Mouse (Mus musculus) midbrain, embryonic 15.5 days (tissue): Measurements from ENCODE around the gene Hap1. TPM values are rescaled to one million over a fixed set of nuclear protein-coding genes. Genes with fewer than 3 reads are reported as not detected.
"Not testable (repeated sequence)": the region's sequence is repeated elsewhere in the genome, so short reads cannot be mapped to it uniquely, and the experiment has no call there.

Source experiments
- ATAC-seq: fragments of 200-750 bp; cut with Nextera tagmentation; replicated peaks from 2 replicates; pipeline ENCODE4 v1.8.0; 2017; ENCODE audit warnings: moderate TSS enrichment
- H3K27ac ChIP-seq: fragments of 300-500 bp; sonication (generic); 2 replicates; pipeline ENCODE4 v1.5.1; 2015; ENCODE audit warnings: mild to moderate bottlenecking, inconsistent platforms
- H3K27me3 ChIP-seq: fragments of 300-500 bp; sonication (generic); replicated peaks from 2 replicates; pipeline ENCODE4 v1.6.1; 2015; ENCODE audit warnings: inconsistent platforms
- H3K36me3 ChIP-seq: fragments of 300-500 bp; sonication (generic); replicated peaks from 2 replicates; pipeline ENCODE4 v1.6.1; 2015; ENCODE audit warnings: inconsistent platforms
- H3K4me1 ChIP-seq: fragments of 300-500 bp; sonication (generic); 2 replicates; pipeline ENCODE4 v1.6.1; 2015; ENCODE audit warnings: inconsistent platforms
- H3K4me2 ChIP-seq: fragments of 300-500 bp; sonication (generic); 2 replicates; pipeline ENCODE4 v1.6.1; 2015; ENCODE audit warnings: inconsistent platforms, mild to moderate bottlenecking, moderate library complexity
- H3K4me3 ChIP-seq: fragments of 300-500 bp; sonication (generic); 2 replicates; pipeline ENCODE4 v1.5.1; 2015; ENCODE audit warnings: mild to moderate bottlenecking, inconsistent platforms
- H3K9ac ChIP-seq: fragments of 300-500 bp; sonication (generic); 2 replicates; pipeline ENCODE4 v1.6.1; 2015; ENCODE audit warnings: mild to moderate bottlenecking, inconsistent platforms
- H3K9me3 ChIP-seq: fragments of 300-500 bp; sonication (generic); 2 replicates; pipeline ENCODE4 v1.6.1; 2016; ENCODE audit warnings: inconsistent platforms
- WGBS: fragments of 180-500 bp; shearing (Covaris S2); methylation state at CpG from one replicate; pipeline ENCODE4 v1.1.7; 2015; ENCODE audit warnings: mixed read lengths; 5-methylcytosine and 5-hydroxymethylcytosine counted together
- polyA plus RNA-seq: library from polyadenylated mRNA; unstranded; fragments of >200 nt; fragmentation: Nextera tagmentation; extraction: Ambion mirVana; gene quantifications from 2 replicates; pipeline ENCODE4 v1.2.1, GENCODE M21; 2015

The Hap1 gene
- polyA plus RNA-seq, 1 experiment from 2014 or later: 315 TPM

DNA sequence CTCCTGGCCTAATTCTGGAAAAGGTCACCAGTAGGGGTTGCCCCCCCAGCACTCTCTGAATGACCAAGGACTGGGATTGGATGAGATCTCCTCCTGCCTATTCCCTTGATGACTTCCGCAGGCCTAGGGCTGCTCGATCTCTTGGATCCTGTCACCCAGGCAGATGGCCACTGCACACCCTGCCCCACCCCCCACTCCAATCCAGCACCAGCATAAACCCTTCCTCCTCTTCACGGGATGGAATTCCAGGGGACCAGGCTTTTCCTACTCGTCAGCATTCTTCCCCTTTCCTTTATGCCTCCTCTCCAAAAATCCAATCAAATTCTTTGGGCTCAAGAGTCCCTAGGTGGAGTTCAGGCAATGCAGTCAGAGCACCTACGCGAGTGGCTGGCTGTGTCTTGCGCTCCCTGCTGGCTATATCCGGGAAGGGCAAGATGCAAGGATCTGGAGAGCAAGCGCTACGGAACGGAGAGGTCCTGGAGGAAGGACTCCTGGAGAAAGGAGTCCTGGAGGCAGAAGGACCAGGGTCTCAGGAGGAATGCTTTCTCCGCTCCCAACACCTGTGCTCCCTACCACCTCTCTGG is 7.1 kb upstream of the Hap1 start:
- Histone ChIP-seq H3K36me3 (no peaks in the 10 kb centered on the region), H3K4me2 (no peak overlapping the region), H3K9ac (no peak overlapping the region), H3K27me3 (no peaks in the 10 kb centered on the region), H3K4me1 (peaks cover 9% of the 10 kb centered on the region), H3K9me3 (no peaks in the 10 kb centered on the region), H3K27ac (0 out of 2 replicates have a peak overlapping the region, but pooled peaks have one; percentile 45), H3K4me3 (no peak overlapping the region)
- 18% methylated on average over 12 of the region's 12 CpGs for WGBS
- 0 out of 2 replicates have a peak, but pooled peaks have one; percentile 51 for ATAC-seq

DNA sequence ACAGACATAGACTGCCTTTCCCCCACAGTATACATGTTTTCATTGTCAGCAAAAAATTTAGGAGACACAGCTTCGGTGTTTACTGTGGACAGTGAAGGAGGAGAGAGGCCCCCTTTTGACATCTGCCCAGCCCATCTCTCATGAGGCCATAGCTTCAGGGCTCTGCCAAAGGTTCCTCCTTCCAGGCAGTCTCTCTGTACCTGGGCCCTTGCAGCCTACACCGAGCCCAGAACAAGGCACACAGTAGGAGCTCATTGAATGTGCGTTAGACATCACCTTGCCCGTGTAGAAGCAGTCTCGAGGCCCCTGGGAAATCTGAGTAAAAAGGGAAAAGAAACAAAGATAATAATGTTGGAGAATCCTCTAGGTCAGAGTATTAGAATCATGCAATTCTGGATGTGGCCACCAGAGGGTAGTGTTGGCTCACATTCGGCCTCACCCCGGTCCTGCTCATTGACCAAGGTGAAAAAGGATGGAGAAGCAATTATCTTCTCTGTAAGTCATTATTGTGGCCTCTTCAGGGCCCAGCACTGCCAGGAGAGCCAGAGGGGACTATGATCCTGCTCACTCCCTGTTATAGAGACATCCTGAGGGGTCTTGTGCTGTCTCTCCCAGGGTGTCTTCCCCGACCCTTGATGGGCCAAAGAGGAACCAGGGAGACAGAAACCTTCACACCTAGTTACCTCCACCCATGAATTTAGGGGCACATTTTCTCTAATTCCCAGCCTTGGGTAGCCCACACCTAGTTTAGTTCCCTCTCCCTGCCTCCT is 6.5 kb upstream of the Hap1 start:
- Histone ChIP-seq H3K4me1 (peaks cover 9% of the 10 kb centered on the region), H3K4me3 (no peak overlapping the region), H3K27me3 (no peaks in the 10 kb centered on the region), H3K27ac (0 out of 2 replicates have a peak overlapping the region, but pooled peaks have one; percentile 45), H3K36me3 (no peaks in the 10 kb centered on the region), H3K4me2 (no peak overlapping the region), H3K9ac (no peak overlapping the region), H3K9me3 (no peaks in the 10 kb centered on the region)
- ATAC-seq: peak; percentile 72
- 15% methylated on average over 8 of the region's 8 CpGs for WGBS

DNA sequence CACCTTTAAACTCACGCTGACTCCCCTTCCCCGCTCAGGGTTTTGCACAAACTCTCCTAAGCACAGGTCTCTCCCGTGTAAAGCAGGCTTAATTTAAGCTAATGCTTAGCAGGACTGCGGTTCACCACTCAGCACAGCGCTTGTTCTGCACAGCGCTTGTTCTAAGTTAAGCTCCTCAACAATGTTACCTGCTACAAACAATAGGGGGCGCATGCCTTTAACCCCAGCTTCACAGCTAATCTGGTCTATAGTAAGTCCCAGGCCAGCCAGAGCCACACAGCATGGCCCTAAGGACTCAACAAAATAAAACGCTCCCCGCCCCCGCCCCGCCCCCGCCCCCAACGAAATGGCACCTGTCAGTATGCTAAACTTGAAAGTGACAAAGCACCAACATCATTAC is 5.1 kb upstream of the Hap1 start:
- H3K27ac ChIP-seq, H3K4me1 ChIP-seq, ATAC-seq, H3K27me3 ChIP-seq, H3K4me3 ChIP-seq, H3K36me3 ChIP-seq, H3K4me2 ChIP-seq, H3K9me3 ChIP-seq, H3K9ac ChIP-seq: not testable (repeated sequence)
- no CpG with 5 or more reads among the region's 13 CpGs for WGBS

DNA sequence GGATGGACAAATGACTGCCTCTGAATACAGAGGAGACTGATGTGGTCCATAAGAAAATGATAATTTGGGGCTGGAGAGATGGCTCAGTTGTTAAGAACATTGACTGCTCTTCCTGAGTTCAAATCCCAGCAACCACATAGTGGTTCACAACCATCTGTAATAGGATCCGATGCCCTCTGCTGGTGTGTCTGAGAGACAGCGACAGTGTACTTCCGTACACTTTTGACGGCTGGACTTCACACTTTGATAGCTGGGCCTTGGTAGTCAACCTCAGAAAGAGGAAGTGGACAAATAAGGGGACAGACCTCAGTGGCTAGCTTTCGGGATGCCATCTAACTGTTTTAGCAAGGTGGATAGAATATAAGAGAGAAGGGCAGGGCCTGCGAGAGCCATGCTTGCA is 4.2 kb upstream of the Hap1 start:
- Histone ChIP-seq H3K9ac (no peak overlapping the region), H3K4me1 (peaks cover 10% of the 10 kb centered on the region), H3K9me3 (no peaks in the 10 kb centered on the region), H3K27ac (no peak overlapping the region), H3K27me3 (no peaks in the 10 kb centered on the region), H3K4me2 (no peak overlapping the region), H3K36me3 (no peaks in the 10 kb centered on the region), H3K4me3 (no peak overlapping the region)
- no peak for ATAC-seq
- WGBS: 84% methylated on average over 6 of the region's 6 CpGs

DNA sequence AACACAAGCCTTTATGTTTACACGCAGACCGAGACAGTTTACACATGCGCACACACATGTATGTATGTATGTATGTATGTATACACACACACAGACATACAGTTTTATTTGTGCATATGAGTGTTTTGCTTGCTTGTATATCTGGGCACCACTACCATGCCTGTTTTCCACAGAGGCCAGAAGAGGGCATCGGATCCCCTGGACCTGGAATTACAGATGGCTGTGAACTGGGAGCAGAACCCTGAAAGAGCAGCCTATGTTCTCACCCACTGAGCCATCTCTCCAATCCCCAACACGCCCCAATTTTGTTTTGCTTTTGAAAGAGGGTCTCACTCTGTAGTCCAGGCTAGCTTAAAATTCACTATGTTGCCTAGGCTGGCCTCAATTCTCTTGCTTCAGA is 1.5 kb upstream of the Hap1 start:
- Histone ChIP-seq H3K9me3 (no peaks in the 10 kb centered on the region), H3K36me3 (no peaks in the 10 kb centered on the region), H3K9ac (no peak overlapping the region), H3K27ac (no peak overlapping the region), H3K4me3 (no peak overlapping the region), H3K27me3 (no peaks in the 10 kb centered on the region), H3K4me2 (no peak overlapping the region), H3K4me1 (peaks cover 17% of the 10 kb centered on the region)
- ATAC-seq: no peak
- 61% methylated on average over 5 of the region's 5 CpGs for WGBS

DNA sequence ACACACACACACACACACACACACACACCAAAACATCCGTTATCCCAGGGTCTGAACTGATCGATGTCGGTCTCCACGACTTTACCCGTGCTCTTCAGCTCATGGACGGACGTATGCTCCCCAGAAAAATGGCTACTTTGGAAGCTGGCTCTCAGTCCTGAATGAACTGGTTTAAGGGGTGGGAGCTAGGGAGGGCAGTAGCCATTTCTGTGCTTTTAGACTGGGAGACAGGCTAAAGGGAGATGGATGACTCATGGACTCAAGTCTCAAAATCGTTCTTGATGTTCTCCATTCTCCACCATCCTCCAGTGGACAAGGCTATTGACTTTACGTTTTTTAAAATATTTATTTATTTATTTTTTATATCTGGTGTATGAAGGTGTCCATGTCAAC is 887 bp upstream of the Hap1 start:
- Histone ChIP-seq H3K4me2 (peak overlapping the region; percentile 90), H3K9me3 (no peaks in the 10 kb centered on the region), H3K27me3 (no peaks in the 10 kb centered on the region), H3K27ac (peak overlapping the region; percentile 78), H3K36me3 (no peaks in the 10 kb centered on the region), H3K4me1 (peaks cover 22% of the 10 kb centered on the region), H3K4me3 (peak overlapping the region; percentile 78), H3K9ac (peak overlapping the region; percentile 77; the same call in 1 of the 2 replicates)
- WGBS: 14% methylated on average over 9 of the region's 9 CpGs
- ATAC-seq: no peak

DNA sequence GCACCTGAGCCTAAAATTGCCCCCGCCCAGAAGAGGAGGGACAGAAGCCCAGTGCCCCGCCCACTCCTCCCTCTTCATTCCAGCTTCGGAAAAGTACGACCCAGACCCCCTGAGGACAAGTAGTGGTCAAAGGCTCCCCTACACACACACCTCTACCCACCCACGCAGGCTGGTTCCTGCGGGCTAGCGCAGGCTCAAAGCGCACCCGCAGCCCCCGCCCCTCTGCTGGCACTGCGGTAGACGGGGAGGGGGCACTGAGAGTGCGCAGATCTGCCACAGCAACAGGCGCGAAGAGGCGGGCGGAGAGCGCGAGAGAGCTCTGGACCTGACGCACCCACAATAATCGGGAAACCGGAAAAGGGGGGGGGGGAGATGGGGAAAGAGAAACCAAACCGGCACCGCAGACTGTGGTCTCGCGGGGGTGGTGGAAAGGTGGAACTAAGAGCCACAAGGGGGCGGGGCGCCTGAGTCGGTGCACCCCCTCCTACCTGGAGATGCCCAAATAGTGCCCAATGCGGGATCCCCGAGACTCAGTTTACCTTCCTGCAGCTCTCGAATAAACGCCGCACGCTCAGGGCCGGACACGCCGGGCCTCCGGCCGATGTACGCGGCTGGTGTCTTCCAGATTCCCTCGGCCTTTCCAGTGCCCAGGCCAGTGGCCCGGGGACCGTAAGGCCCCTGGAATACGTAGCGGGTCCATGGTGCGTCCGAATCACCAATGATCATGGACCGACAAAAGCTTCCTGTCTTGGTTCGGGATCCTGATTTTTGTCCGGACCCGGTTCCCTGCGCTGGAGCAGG is 577 bp downstream of the Hap1 start:
- peak overlapping the region; percentile 78 for H3K4me3 ChIP-seq
- peak overlapping the region; percentile 90 for H3K4me2 ChIP-seq
- H3K9me3 ChIP-seq: no peaks in the 10 kb centered on the region
- WGBS: under 1% methylated on average over 54 of the region's 54 CpGs
- no peaks in the 10 kb centered on the region for H3K27me3 ChIP-seq
- peaks cover 28% of the 10 kb centered on the region for H3K4me1 ChIP-seq
- peak overlapping the region; percentile 77 for H3K9ac ChIP-seq
- peak overlapping the region; percentile 78 for H3K27ac ChIP-seq
- H3K36me3 ChIP-seq: no peaks in the 10 kb centered on the region
- ATAC-seq: peak; percentile 56

DNA sequence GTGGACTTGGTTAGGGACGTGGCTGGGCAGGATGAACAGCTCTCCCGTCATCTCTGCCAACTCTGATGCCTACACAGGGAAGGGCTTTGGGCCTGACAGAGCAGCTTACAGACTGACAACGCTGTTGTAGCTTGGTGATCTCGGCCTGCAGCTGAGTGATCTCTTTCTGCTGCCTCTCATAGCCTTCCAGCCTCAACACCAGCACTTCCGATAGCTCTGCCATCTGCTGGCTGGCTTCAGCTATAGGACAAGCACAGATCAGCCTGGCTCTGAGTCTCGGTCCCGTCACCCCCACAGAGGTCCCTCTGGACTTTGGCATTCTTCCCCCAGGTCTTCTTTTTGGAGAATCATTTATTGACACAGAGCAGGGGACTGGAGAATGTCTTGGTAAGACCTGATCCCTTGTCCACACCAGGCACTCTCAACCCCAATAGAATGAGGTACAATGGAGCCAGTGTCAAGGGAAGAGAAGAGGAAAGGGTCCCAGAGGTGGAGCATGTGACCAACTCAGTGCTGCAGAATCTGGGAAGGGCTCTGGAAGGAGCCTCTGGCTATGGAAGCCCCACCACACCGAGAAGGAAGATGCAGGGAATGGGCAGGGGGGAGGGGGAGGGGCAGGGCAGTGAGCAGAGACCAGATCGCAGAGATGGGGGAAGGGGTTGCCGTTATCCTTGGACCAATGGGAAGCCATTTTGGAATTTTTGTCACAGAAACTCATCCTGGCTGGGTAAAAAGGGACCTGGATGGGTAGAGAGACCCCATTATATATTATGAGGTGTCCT is 3.7 kb downstream of the Hap1 start:
- Histone ChIP-seq H3K27me3 (no peaks in the 10 kb centered on the region), H3K4me3 (no peak overlapping the region), H3K27ac (no peak overlapping the region; the same call in 1 of the 2 replicates), H3K4me1 (peaks cover 28% of the 10 kb centered on the region), H3K9me3 (no peaks in the 10 kb centered on the region), H3K9ac (no peak overlapping the region; the same call in 1 of the 2 replicates), H3K4me2 (0 out of 2 replicates have a peak overlapping the region, but pooled peaks have one; percentile 3), H3K36me3 (no peaks in the 10 kb centered on the region)
- no peak for ATAC-seq
- 32% methylated on average over 10 of the region's 10 CpGs for WGBS

DNA sequence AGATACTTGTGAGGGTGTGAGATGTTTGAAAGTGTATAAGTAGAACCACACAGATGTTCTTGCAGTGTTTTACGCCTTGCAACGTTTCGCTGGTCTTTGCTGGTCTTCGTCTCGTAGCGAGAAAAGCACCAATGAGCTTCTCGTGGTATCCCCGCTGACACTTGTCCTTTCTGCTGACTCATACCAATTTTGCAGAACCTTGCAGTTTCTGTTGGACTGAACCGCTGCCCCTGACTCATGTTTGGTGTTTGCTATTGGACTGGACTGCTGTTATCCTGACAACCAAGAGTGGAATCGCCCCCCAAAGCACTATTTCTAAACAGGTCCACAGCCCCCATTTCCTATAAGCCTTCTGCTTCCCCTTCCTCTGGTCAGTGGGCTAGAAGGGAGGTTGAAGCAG is 11.7 kb downstream of the Hap1 start:
- no peak for ATAC-seq
- no peaks in the 10 kb centered on the region for H3K27me3 ChIP-seq

DNA sequence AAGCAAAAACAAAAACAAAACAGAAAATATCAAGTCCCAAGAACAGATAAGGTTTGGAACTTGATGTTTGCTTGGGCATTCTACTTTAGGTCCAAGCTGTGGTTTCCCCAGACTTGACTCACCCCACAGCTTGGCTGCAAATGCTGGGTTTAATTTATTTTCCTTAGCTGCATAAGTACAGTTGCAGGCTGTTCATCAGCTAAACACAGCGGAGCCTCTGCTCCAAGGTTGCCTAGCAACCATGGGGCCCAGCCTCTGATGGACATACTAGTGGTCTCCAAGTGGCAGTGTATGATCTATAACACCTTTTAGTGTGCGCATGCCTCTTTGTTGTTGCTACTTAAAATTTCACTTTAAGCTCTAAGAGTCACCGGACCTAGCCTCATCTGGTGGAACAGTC is 20.2 kb downstream of the Hap1 start:
- WGBS: 21% methylated on average over 3 of the region's 3 CpGs
- no peak overlapping the region for H3K4me2 ChIP-seq
- no peak overlapping the region for H3K9ac ChIP-seq
- peaks cover 42% of the 10 kb centered on the region for H3K4me1 ChIP-seq
- H3K27ac ChIP-seq: peak overlapping the region; percentile 92
- no peaks in the 10 kb centered on the region for H3K36me3 ChIP-seq
- ATAC-seq: no peak
- no peaks in the 10 kb centered on the region for H3K9me3 ChIP-seq
- no peaks in the 10 kb centered on the region for H3K27me3 ChIP-seq
- no peak overlapping the region for H3K4me3 ChIP-seq

More for the DNA sequence above, 11.7 kb downstream of the Hap1 start:
- Histone ChIP-seq H3K27ac (no peak overlapping the region), H3K36me3 (no peaks in the 10 kb centered on the region), H3K4me1 (no peaks in the 10 kb centered on the region), H3K4me3 (no peak overlapping the region), H3K9ac (no peak overlapping the region), H3K4me2 (no peak overlapping the region), H3K9me3 (no peaks in the 10 kb centered on the region)
- 92% methylated on average over 10 of the region's 10 CpGs for WGBS

DNA sequence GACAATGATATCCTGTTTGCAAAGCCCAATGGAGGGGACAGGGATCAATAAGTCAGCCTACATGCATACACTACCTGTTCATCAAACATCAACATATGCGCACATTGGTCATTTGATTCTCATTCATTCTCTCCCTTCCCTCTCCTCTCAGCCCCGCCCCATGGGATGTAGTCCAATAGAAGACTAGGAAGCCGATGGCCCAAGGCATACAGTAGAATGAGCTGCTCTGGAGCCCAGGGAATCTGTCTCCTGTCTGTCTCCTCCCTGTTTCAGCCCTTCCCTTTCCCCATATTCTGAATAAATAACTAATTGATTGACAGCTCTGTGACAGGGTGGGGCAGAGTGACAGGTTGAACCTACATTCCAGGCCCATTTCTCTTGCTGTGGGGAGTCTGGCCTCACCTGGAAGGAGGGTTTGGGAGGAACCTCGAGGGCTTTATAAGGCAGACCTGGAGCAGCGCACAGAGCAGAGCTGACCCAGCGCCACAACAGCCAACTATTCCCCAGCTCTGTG is 21.9 kb downstream of the Hap1 start, which contains the start of gene Gast:
Gast (plus strand) TSS at position 464 of the 514 bp plus-strand sequence.
- 0 out of 2 replicates have a peak, but pooled peaks have one; percentile 9 for ATAC-seq
- WGBS: 70% methylated on average over 6 of the region's 6 CpGs
- H3K4me2 ChIP-seq: peak within 1 kb of the TSS; percentile 35
- no peak within 1 kb of the TSS for H3K9ac ChIP-seq
- H3K4me3 ChIP-seq: no peak within 1 kb of the TSS
- peaks cover 48% of the 10 kb centered on the region for H3K4me1 ChIP-seq
- H3K27ac ChIP-seq: peak within 1 kb of the TSS; percentile 92
- H3K36me3 ChIP-seq: no peaks in the 10 kb centered on the region
- no peaks in the 10 kb centered on the region for H3K27me3 ChIP-seq
- H3K9me3 ChIP-seq: no peaks in the 10 kb centered on the region
